Mouse (Mus musculus) ovary, postnatal 14 days (tissue): ENCODE measurements around the gene Taar4.

Source experiments
- DNase-seq: peaks from one replicate; pipeline ENCODE4 v3.0.0; 2022; ENCODE audit warnings: low spot score

The Taar4 gene

DNA sequence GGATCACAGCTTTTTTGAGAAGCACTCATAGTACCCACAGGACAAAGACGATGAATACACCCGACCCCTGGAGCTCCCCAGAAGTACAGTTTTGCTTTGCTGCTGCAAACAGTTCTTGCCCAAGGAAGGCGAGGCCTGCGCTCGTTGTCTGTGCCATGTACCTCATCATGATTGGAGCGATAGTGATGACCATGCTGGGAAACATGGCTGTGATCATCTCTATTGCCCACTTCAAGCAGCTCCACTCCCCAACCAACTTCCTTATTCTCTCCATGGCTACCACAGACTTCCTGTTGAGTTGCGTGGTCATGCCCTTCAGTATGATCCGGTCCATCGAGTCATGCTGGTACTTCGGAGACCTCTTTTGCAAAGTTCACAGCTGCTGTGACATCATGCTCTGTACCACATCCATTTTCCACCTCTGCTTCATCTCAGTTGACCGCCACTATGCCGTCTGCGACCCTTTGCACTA lies at the start of gene Taar4:
Gene Taar4, plus strand, starts transcription at position 51 of the 472 bp plus-strand sequence.
- no peak for DNase-seq

DNA sequence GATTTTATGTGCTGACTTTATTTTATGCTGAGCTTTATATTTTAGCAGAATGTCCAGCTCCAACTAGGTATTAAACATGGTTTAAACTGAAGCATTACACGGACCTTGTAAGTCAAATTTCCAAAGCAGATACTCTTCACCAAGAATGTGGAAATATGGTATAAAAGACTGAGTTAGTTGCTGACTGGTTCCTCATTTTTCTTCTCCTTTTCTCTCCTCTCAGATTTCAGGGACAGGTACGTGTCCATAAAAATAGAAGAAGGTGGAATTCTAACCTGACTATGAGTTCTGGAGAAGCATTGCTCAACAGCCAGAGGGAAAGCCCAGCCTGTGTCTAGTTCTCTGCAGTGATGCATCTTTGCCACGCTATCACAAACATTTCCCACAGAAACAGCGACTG lies 40.2 kb upstream of the Taar4 start, which contains the start of gene Taar1:
Gene Taar1, plus strand, starts transcription at position 301 of the 400 bp plus-strand sequence.
- no peak for DNase-seq

DNA sequence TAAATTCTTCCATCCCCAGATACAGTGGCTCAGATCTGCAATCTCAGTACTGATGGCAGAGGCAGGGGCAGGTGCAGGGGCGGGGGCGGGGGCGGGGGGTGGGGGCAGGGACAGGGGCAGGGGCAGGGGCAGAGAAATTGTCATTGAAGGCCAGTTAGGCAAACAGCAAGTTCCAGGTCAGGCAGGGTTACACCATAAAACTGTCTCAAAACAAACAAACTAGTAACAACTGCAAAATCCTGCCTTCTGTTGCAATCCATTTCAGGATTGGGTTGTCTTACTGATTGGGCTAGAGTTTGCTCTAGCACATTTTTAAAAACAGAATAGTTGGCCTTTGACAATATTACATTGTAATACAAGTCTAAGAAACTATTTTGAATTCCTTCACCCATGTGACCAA lies 37.8 kb upstream of the Taar4 start:
- DNase-seq = no peak

DNA sequence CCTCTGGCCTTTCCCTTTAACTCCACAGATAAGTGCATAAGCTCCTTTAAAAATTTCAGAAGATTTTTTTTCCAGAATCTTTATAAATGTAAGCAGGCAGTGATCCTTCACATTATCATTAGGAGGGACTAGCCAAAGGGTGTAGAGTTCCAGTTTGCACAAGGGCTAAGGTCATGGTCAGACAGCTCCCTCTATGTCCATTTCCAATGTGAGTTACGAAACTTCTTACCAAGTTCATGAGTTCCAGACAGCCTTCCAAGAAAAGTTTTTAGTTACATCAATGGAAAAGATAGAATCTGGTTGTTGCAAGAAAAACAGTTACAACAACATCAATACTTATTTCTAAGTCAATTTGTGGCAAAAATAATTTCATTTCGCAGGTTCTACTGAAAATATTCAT lies 36.4 kb upstream of the Taar4 start:
- no peak for DNase-seq

DNA sequence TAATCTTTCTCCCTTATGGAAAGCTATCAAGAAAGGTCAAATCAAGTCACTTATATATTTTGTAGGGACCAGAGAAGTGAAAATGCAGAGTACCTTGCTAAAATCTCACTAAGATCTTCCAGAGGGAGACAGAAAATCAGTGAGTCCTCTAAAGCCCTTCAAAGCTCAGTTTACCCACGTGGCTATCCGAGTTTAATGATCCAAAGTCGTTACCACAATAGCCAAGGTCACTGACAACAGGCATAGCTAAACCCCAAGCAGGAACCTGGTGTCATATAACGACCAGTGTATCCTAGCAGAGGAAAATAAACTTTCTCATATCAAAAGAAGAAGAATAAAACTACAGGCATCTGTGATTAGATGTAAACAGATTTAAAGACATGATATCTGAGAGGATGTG lies 22.7 kb upstream of the Taar4 start:
- DNase-seq = no peak

DNA sequence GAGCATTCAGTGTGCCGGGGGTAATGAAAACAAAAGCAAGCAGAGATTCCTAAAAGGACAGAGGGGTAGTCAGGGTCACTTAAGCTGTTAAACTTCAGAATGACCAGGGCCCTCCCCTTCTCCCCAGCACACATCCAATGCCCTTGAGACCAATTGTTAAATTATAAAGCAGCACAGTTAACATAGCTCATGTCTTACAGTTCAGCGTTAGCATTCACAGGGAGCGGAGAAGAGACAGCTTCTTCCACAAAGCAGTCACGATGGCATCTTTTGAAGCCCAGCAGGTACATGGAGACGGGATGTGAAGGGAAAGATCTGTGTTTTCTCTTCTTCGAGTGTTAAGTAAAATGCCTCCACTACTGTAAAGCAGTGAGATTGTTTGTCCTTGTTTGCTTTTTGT lies 22.0 kb upstream of the Taar4 start, which contains the start of gene Taar2:
Gene Taar2, plus strand, starts transcription at position 261 of the 400 bp plus-strand sequence.
- DNase-seq = no peak

DNA sequence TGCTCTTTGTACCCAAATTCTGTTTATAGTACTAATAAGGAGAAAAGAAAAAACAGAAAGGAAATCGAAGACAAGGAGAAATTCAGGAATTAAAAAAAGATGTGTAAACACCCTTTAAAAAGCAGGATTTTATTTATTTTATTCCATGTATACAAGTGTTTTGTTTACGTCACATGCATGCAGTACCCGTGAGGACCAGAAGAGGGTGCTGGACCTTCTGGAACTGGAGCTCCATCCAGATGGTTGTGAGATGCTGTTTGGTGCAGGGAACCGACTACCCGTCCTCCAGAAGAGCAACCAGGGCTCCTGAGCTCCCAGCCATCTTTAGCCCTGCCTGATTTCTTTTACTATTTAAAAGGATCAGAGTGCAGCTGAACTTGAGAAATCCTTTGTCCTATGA lies 17.8 kb upstream of the Taar4 start:
- DNase-seq = no peak

DNA sequence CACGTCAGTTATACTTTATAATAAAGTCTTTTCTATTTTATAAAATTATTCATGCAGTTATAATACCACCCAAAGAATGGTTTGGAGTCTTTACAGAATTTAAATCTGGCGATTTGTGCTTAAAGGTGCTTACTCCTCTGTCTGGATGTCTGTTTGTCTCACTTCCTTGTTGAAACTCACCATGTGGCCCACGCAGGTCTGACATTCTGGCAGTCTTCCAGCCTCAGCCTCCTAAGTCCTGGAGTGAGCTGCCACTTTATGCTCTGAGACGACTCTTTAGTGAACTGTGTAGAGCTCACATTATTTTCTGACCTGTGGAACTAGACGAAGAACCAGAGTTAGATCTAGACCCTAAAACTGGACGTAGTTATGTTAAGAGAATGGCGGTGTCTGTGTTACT lies 12.3 kb upstream of the Taar4 start:
- DNase-seq = no peak

DNA sequence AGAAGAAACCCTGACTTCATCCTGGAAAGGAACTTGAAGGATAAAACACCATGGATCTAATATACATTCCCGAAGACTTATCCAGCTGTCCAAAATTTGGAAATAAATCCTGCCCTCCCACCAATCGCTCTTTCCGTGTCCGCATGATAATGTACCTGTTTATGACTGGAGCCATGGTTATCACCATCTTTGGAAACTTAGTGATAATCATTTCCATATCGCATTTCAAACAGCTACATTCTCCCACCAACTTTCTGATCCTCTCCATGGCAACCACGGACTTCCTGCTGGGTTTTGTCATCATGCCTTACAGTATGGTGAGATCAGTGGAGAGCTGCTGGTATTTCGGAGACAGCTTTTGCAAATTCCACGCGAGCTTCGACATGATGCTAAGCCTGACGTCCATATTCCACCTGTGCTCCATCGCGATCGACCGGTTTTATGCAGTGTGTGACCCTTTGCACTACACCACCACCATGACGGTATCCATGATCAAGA lies 10.7 kb upstream of the Taar4 start, which contains the start of gene Taar3:
Gene Taar3, plus strand, starts transcription at position 51 of the 498 bp plus-strand sequence.
- no peak for DNase-seq

DNA sequence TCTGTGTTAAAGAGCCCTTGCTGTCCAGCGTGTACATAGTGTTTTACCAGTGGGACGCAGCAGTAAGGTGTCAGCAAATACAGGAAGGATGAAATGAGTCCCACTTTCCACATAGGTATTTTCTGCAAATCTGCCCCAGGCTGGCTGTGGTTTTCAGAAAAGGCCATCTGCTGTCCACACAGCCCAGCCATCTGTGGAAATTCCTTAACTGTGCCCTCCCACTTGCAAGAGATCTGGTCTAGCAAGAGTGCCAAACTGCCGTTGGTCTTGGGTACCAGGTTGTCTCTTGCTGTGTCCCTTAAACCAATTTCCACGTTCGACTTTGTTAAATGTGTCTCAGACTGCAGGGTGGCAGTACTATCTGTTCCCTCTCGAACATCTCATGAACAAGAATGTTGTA lies 8.6 kb upstream of the Taar4 start:
- DNase-seq = no peak

DNA sequence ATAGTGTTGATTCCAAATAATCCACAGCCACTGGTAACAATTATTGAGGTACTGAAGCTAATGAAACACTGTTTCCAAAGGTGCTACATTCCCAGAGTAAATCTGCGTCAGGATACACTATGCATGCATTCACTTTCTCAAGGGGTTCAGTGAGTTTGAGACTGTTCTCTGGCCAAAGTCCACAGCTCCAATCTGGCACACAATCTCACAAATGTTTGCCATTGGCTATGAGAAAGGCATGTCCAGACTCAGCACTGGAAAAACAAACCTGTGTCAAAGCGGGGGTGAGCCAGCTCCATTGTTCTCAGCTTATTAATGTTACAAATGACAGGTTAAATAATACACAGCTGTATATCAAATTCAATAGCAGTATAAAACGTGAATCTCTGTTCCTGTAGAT lies 1.2 kb upstream of the Taar4 start:
- no peak for DNase-seq

DNA sequence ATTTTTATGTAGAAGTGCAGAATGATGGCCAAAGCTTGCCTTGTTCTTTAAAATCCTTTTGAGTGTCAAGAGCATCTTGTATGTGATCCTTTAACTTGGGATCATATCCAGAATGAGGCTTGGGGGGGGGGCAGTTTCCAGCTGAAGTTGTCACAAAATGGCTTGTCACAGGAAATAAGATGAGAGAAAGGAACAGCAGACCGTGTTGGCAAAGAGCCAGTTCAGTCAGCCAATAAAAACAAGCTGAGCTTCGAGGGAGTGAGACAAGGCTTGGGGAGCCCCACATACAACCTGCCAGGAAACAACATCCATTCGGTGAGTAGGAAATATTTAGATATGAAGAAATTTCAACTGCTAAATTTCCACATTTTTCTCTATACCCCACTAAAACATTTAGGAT lies 3.1 kb downstream of the Taar4 start:
- DNase-seq = no peak

DNA sequence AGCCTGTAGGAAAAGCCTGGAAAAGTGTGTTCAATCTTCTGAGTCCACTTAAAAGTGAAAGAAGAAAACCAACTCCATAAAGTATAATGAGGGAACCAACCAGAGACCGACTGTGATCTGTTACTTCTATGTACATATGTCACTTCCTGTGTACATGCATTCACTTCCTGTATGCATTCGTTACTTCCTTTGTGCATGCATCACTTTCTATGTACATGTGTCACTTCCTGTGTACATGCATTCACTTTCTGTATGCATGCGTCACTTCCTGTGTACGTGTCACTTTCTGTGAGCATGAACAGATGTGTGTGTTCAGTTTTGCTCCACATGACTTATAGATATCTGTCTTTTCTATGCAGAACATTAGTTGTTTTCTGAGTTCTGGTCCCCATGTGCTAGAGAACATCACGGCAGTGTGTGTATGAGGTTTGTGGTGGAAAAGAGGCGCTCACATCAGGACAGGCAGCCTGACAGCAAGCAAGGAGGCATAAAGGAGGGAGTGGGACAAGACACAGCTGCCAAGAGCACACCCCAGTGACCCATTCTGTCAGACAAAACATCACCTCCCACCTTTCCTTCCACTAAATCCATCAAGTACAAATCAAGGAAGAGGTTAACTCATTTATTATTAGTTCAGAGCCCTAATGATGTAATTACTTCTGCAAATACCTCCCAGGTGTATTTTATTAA lies 4.8 kb downstream of the Taar4 start:
- no peak for DNase-seq

DNA sequence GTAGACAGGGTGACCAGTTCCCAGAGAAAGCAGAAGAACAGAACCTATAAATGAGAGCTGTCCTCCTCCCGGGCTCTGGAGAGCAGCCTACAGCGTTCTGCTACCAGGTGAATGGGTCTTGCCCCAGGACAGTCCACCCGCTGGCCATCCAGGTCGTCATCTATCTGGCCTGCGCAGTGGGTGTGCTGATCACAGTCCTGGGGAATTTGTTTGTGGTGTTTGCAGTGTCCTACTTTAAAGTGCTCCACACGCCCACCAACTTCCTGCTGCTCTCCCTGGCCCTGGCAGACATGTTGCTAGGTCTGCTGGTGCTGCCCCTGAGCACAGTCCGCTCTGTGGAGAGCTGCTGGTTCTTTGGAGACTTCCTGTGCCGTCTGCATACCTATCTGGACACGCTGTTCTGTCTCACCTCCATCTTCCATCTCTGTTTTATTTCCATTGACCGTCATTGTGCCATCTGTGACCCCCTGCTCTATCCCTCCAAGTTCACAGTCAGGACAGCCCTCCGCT lies 10.4 kb downstream of the Taar4 start, which contains the start of gene Taar5:
Gene Taar5, plus strand, starts transcription at position 51 of the 510 bp plus-strand sequence.
- no peak for DNase-seq

DNA sequence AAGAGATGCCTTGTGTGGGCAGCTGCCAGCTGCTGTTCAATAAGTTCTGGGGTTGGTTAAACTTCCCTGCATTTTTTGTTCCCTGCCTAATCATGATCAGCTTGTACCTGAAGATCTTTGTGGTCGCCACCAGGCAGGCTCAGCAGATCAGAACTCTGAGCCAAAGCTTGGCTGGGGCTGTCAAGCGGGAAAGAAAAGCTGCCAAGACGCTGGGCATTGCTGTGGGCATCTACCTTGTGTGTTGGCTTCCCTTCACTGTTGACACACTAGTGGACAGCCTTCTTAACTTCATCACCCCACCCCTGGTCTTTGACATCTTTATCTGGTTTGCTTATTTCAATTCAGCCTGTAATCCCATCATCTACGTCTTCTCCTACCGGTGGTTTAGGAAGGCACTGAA lies 11.0 kb downstream of the Taar4 start:
- no peak for DNase-seq

DNA sequence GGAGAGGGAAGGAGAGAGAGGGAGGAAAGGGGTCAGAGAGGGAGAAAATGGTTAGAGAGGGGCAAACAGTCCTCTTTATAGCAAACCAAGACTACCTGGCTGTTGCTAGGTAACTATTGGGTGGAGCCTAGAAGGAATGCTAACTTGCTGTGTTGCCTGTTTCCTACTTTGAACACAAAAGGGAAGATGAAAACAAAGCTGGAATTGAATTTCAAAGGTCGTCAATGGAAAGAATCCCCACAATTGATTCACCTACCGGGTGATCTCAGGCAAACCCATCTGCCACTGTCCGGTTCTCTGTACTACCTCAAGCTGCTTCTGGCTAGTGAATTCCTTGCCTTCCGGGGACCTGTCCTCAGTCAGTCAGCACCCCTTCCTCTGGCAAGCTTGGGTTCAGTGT lies 17.7 kb downstream of the Taar4 start:
- DNase-seq = no peak

DNA sequence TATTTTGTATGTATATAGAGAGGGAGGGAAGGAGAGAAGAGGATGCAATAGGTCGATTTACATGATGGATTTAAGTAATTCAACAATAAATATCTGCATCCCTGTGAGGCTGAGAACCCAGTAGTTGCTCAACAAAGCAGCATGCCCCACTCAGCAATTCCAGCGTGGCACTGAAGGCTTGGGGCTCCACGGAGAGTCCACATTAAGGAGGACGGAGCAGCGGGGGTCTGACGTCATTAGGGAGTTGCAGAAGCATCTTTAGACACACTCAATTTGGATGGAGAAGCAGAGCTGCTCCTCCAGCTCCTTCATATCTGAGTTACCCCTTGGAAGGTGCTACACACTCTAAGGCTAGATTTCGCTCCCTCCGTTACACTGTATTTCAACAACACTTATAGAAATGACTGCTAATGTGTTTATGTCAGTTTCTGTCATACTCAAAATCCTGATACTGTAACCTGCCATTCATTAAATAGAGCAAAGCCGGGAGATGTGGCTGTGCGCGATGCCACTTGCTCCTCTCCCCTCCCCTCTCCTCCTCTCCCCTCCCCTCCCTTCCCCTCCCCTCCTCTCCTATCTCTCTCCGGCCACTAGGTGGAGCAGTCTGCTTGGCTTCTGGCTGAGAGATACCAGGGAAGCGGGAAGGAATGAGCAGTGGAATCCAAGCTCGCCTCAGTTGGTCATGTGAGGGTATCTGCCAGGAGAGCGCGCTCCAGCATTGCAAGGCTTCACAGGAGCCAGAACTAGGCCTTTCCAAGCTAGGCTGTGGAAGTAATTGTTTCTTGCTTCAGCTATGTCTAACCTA lies 18.8 kb downstream of the Taar4 start:
- DNase-seq = peak; percentile 63

DNA sequence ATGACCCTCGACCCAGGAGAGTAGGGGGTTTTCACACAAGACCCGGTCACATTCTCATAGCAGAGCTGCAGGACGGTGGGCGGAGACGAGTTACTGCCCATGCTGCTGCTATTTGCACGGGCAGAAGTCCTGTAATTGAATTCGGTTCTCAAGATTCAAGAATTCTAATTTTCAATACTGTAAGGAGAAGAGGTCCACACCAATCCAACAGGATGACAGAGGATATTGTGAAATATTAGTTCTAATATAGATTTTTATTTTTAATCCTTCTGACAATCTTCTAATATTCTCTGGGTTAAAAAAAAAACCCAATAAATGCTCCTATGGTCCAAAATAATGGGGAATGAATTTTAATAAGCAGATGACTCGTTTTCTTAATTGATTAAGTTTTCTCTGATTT lies 25.3 kb downstream of the Taar4 start, which contains the start of gene Taar6:
Gene Taar6, minus strand, starts transcription at position 101 of the 400 bp plus-strand sequence.
- no peak for DNase-seq

DNA sequence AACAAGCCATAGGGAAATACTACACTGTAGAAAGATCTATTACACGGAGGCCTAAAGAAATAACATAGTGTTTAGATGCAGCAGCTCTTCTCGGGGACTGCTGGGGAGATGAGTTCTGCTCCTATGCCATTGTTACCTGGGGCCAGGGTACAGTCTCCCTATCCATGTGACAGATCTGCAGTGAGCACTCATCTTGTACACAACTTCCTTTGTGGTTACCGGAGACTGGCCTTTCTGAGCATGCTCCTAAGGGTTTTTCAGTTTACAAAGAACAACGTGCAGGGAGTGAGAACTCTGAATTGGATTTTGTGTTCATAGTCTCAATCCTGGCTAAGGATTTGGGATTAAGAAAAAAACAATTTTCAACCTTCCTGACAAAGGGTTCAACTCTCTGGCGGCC lies 26.1 kb downstream of the Taar4 start:
- no peak for DNase-seq

DNA sequence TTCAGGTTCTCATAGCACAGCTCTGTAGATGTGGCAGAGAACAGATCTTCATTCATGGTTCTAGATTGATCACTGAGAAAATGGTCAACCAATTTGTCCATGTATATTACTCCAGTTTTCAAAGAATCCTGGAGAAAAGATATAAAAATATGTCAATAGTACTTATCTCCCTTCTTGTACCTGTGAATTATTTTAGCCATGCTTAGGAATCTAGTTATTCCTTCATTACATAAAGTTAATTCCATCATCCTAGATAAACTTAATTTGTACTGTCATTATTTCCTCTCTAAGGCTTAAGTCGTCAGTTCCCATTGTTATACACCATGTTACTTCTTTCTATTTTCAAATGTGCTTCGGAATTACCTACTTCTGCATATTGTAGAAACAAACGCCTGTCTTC lies 33.1 kb downstream of the Taar4 start, which contains the start of gene Taar7a:
Gene Taar7a, minus strand, starts transcription at position 101 of the 400 bp plus-strand sequence.
- DNase-seq = no peak

DNA sequence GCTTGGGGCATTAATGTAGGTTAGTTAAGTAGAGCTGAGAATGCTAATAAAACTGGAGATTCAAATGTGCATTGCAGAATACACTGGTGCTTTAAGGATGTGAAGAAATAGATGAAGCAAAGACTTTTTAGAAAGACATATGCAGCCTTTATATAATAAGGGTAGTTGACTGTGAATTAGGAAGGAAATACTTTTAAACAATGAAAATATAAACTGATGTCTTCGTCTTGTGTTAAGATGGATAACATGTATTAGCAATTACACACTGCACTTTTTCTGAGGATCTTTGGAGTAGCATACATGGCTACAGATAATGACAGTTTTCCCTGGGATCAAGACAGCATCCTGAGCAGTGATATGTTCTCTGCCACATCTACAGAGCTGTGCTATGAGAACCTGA lies 39.3 kb downstream of the Taar4 start, which contains the start of gene Taar7b:
Gene Taar7b, plus strand, starts transcription at position 301 of the 400 bp plus-strand sequence.
- DNase-seq = no peak

DNA sequence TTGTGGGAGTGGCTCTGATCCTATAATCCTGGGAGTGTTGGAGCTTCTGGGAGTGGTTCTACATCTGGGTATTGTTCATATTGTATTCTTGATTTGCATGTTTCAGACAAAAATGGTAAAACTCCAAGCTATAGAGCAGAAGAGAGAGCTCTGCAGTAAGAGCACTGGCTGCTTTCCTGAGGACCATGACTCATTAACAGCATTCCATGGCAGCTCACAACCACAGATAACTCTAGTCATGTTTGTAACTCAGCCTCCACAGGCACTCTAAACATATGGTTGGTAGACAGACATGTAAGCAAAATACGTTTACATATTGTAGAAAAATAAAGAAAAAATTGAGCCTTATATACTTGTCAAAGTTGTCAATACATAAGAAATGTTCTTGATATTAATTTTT lies 46.1 kb downstream of the Taar4 start:
- DNase-seq = no peak
